Mouse (Mus musculus) liver, postnatal 0 days (tissue): Measurements from ENCODE around the gene Lrp1.

Experiments used
- CTCF ChIP-seq: sonication (generic); IDR thresholded peaks from 2 replicates; pipeline ENCODE4 v1.5.1; 2016; ENCODE audit warnings: antibody characterized with exemption, low read depth
- EP300 ChIP-seq: IDR thresholded peaks from 2 replicates; pipeline ENCODE4 v1.6.1; 2016; ENCODE audit warnings: antibody characterized with exemption, low read depth, mild to moderate bottlenecking

GRCm38 (mm10) chr10:127583649-127584048 lies 37.3 kb downstream of the Lrp1 start:
- TF ChIP-seq EP300 = no peak
- no peak for TF ChIP-seq CTCF
